Mouse (Mus musculus) liver, adult 10 weeks (tissue): Measurements from ENCODE around the gene Ccdc83. TPM values are rescaled to one million over a fixed set of nuclear protein-coding genes. Genes with fewer than 3 reads are reported as not detected.

Experiments
- polyA plus RNA-seq: library from polyadenylated mRNA; stranded (reverse); fragments of 350-450 nt; fragmentation: Illumina TruSeq; extraction: RNeasy Lipid Tissue Mini Kit (QIAGEN cat#74804); gene quantifications from one replicate; pipeline ENCODE4 v1.2.3, GENCODE M21; 2014; ENCODE audit warnings: low read depth, low replicate concordance

The Ccdc83 gene
- polyA plus RNA-seq: not detected

GRCm38 (mm10) chr7:90265289-90265970 lies at the start of gene Ccdc83:
Gene Ccdc83, minus strand, starts transcription at chr7:90265777.

GRCm38 (mm10) chr7:90301942-90302646 lies 36.5 kb upstream of the Ccdc83 start, which contains the start of gene Sytl2:
Gene Sytl2, plus strand, starts transcription at chr7:90302252.

Other genes with a start within 250 kb of the Ccdc83 start
- gene Picalm, start 135.6 kb downstream of the Ccdc83 start, polyA plus RNA-seq: 206 TPM
- 1.0 TPM for gene Sytl2, start 36.5 kb upstream of the Ccdc83 start, polyA plus RNA-seq
- not detected for gene Ccdc89, start 160.8 kb upstream of the Ccdc83 start, polyA plus RNA-seq
- 68.7 TPM for gene Crebzf, start 177.0 kb upstream of the Ccdc83 start, polyA plus RNA-seq
- gene Tmem126a, start 191.5 kb upstream of the Ccdc83 start, polyA plus RNA-seq: 146 TPM
- gene Tmem126b, start 210.2 kb upstream of the Ccdc83 start, polyA plus RNA-seq: 34.9 TPM
- 1.7 TPM for gene Dlg2, start 210.9 kb upstream of the Ccdc83 start, polyA plus RNA-seq